ENCODE assay signal across 10 mouse cellular contexts in genomic region chr5:32416881-32417280, GRCm38 (mm10). TPM values are rescaled to one million over a fixed set of nuclear protein-coding genes. Genes with fewer than 3 reads are reported as not detected.
DNase-seq lines count a peak whose midpoint lies in the region; ATAC-seq and TF ChIP-seq lines count a peak whose summit lies in the region.
"Had no signal": no experiment of that assay in that cellular context is flagged by ENCODE, and none has a peak within 500 bp of the region (broad histone marks: within the 10 kb centered on the region; RNA-seq: fewer than 3 reads in every experiment).

No protein-coding gene starts in this region.

- H3K4me1 ChIP-seq in kidney, postnatal 0 days (replicated peaks; ENCODE audit: insufficient read depth, low read length): peaks cover 16% of the 10 kb centered on the region
- peaks cover 3% of the 10 kb centered on the region for H3K4me1 ChIP-seq in cerebellum, adult 2 months (ENCODE audit: control insufficient read depth, insufficient read depth, low read length)

- H3K4me2 ChIP-seq in kidney, postnatal 0 days (ENCODE audit: low read length): no peak overlapping the region
- H3K4me2 ChIP-seq: embryonic facial prominence, embryonic 15.5 days; neural tube, embryonic 15.5 days had no signal

- no peak overlapping the region; the same call in 1 of the 2 replicates for H3K27ac ChIP-seq in kidney, postnatal 0 days
- no peak overlapping the region for H3K27ac ChIP-seq in cerebellum, adult 2 months (ENCODE audit: insufficient read depth, low read length)
- H3K27ac ChIP-seq: embryonic facial prominence, embryonic 15.5 days; neural tube, embryonic 15.5 days had no signal

- 27% methylated on average over 4 of the region's 4 CpGs for WGBS in kidney, postnatal 0 days
- WGBS in cerebellum, adult 2 months: 27% methylated on average over 4 of the region's 4 CpGs

- ATAC-seq in kidney, postnatal 0 days (replicated peaks; ENCODE audit: low FRiP score, low read depth): peak; percentile 44; the same call in 1 of the 2 replicates

- TF ChIP-seq CTCF in kidney, postnatal 0 days (IDR thresholded peaks at IDR 0.05; ENCODE audit: low read depth): no peak
- no peak for TF ChIP-seq CTCF in cerebellum, adult 2 months (IDR thresholded peaks at IDR 0.05; ENCODE audit: borderline replicate concordance, insufficient read depth, low read depth, low read length)

- no peak overlapping the region for H3K4me3 ChIP-seq in kidney, postnatal 0 days (replicated peaks; ENCODE audit: low read depth, low read length)
- H3K4me3 ChIP-seq in cerebellum, adult 2 months (replicated peaks; ENCODE audit: insufficient read depth, low read depth, low read length): no peak overlapping the region
- H3K4me3 ChIP-seq: embryonic facial prominence, embryonic 15.5 days; neural tube, embryonic 15.5 days had no signal

- peak; percentile 12 for DNase-seq in right cerebral cortex, postnatal 4 days
- no peak for DNase-seq in right cerebral cortex, adult 18-20 months
- peak; percentile 80 to 91 for DNase-seq in heart, adult 18-20 months
- peak; percentile 89 for DNase-seq in kidney, postnatal 0 days (ENCODE audit: low spot score)
- no peak for DNase-seq in T-cell, adult 2 months (ENCODE audit: low spot score)
- no peak for DNase-seq in cerebellum, adult 2 months
- no peak for DNase-seq in cerebellum, postnatal 10 days
- no peak for DNase-seq in thymus, postnatal 14 days

- no peak for TF ChIP-seq POLR2A in cerebellum, adult 2 months (IDR thresholded peaks at IDR 0.05; ENCODE audit: borderline replicate concordance, insufficient read depth, low read length)

- no peaks in the 10 kb centered on the region for H3K9me3 ChIP-seq in kidney, postnatal 0 days (replicated peaks; ENCODE audit: low read length)
- H3K9me3 ChIP-seq: embryonic facial prominence, embryonic 15.5 days; neural tube, embryonic 15.5 days had no signal

- no peaks in the 10 kb centered on the region for H3K36me3 ChIP-seq in kidney, postnatal 0 days (ENCODE audit: insufficient read depth, low read length)
- H3K36me3 ChIP-seq: embryonic facial prominence, embryonic 15.5 days; neural tube, embryonic 15.5 days had no signal

- H3K27me3 ChIP-seq in kidney, postnatal 0 days (ENCODE audit: insufficient read depth, low read length): no peaks in the 10 kb centered on the region
- no peaks in the 10 kb centered on the region for H3K27me3 ChIP-seq in cerebellum, adult 2 months (ENCODE audit: control insufficient read depth, insufficient read depth, low read length)
- H3K27me3 ChIP-seq: embryonic facial prominence, embryonic 15.5 days; neural tube, embryonic 15.5 days had no signal

- H3K9ac ChIP-seq in kidney, postnatal 0 days (ENCODE audit: low read depth, low read length): no peak overlapping the region
- H3K9ac ChIP-seq: embryonic facial prominence, embryonic 15.5 days; neural tube, embryonic 15.5 days had no signal

RNA-seq across cellular contexts. Expression of gene Ppp1cb, which starts 41.8 kb away (rescaled TPM):
- 100 to 1,000 TPM; 450 to 464 TPM for total RNA-seq in heart, adult 18-20 months (2021)
- 223 and 226 TPM in 2 replicates for polyA plus RNA-seq in kidney, postnatal 0 days (2015; fragmentation: Nextera tagmentation; extraction: Ambion mirVana)
- 226 and 236 TPM in 2 replicates for polyA plus RNA-seq in cerebellum, adult 2 months (2012; rRNA removed)

Comparison
In these comparisons a context has a peak if more than half of its experiments do, and no peak if none do; other contexts are left out.
1. DNase-seq: peak in right cerebral cortex, postnatal 4 days (single experiment), heart, adult 18-20 months (2 of 2) and kidney, postnatal 0 days (single experiment); none in right cerebral cortex, adult 18-20 months (single experiment), T-cell, adult 2 months (single experiment), cerebellum, adult 2 months (0 of 2), cerebellum, postnatal 10 days (0 of 2) and thymus, postnatal 14 days (single experiment).